Mouse (Mus musculus): Measurements from ENCODE around the gene Zfp160. TPM values are rescaled to one million over a fixed set of nuclear protein-coding genes. Genes with fewer than 3 reads are reported as not detected.
"Not testable (repeated sequence)": the region's sequence is repeated elsewhere in the genome, so short reads cannot be mapped to it uniquely, and the experiment has no call there.

The Zfp160 gene
- polyA plus RNA-seq, 1 experiment from 2014 or later, result 11.8 TPM

- WGBS (ENCODE audit: insufficient replicate concordance), result 86% methylated on average over 9 of the region's 9 CpGs
- H3K9me3 ChIP-seq (replicated peaks; ENCODE audit: control insufficient read depth, low read length); H3K4me1 ChIP-seq (ENCODE audit: control insufficient read depth, insufficient read depth, low read length); H3K27ac ChIP-seq (ENCODE audit: low read depth, low read length); H3K27me3 ChIP-seq (ENCODE audit: control insufficient read depth, insufficient read depth, low read length); H3K4me2 ChIP-seq; H3K36me3 ChIP-seq (ENCODE audit: control insufficient read depth, insufficient read depth, low read length); ATAC-seq (replicated peaks; ENCODE audit: insufficient number of reproducible peaks, low FRiP score, low TSS enrichment); H3K4me3 ChIP-seq (ENCODE audit: low read depth, low read length); H3K9ac ChIP-seq (ENCODE audit: low read depth, low read length): not testable (repeated sequence)
Observed at GRCm38 (mm10) chr17:21048020-21048419, 39.3 kb downstream of the Zfp160 start.

GRCm38 (mm10) chr17:21050901-21051300, 42.2 kb downstream of the Zfp160 start:
- H3K4me1 ChIP-seq (ENCODE audit: control insufficient read depth, insufficient read depth, low read length), result no peaks in the 10 kb centered on the region
- H3K36me3 ChIP-seq (ENCODE audit: control insufficient read depth, insufficient read depth, low read length), result no peaks in the 10 kb centered on the region
- WGBS (ENCODE audit: insufficient replicate concordance), result 71% methylated on average over 1 of the region's 1 CpGs
- H3K27me3 ChIP-seq (ENCODE audit: control insufficient read depth, insufficient read depth, low read length), result no peaks in the 10 kb centered on the region
- no peak for ATAC-seq (replicated peaks; ENCODE audit: insufficient number of reproducible peaks, low FRiP score, low TSS enrichment)
- H3K4me3 ChIP-seq (ENCODE audit: low read depth, low read length), result no peak overlapping the region
- no peak overlapping the region for H3K27ac ChIP-seq (ENCODE audit: low read depth, low read length)
- no peak overlapping the region for H3K9ac ChIP-seq (ENCODE audit: low read depth, low read length)
- H3K9me3 ChIP-seq (replicated peaks; ENCODE audit: control insufficient read depth, low read length), result no peaks in the 10 kb centered on the region
- H3K4me2 ChIP-seq, result no peak overlapping the region

- not testable (repeated sequence) for H3K9ac ChIP-seq (ENCODE audit: low read depth, low read length); H3K4me2 ChIP-seq; H3K27me3 ChIP-seq (ENCODE audit: control insufficient read depth, insufficient read depth, low read length); H3K4me1 ChIP-seq (ENCODE audit: control insufficient read depth, insufficient read depth, low read length); H3K27ac ChIP-seq (ENCODE audit: low read depth, low read length); H3K9me3 ChIP-seq (replicated peaks; ENCODE audit: control insufficient read depth, low read length); H3K36me3 ChIP-seq (ENCODE audit: control insufficient read depth, insufficient read depth, low read length); H3K4me3 ChIP-seq (ENCODE audit: low read depth, low read length)
- 0 out of 2 replicates have a peak, but pooled peaks have one; percentile 18 for ATAC-seq (replicated peaks; ENCODE audit: insufficient number of reproducible peaks, low FRiP score, low TSS enrichment)
- no CpG with 5 or more reads among the region's 3 CpGs for WGBS (ENCODE audit: insufficient replicate concordance)
Observed at GRCm38 (mm10) chr17:21051341-21051740, 42.6 kb downstream of the Zfp160 start.

- H3K4me3 ChIP-seq (ENCODE audit: low read depth, low read length); H3K4me2 ChIP-seq; H3K9me3 ChIP-seq (replicated peaks; ENCODE audit: control insufficient read depth, low read length); H3K27ac ChIP-seq (ENCODE audit: low read depth, low read length); H3K9ac ChIP-seq (ENCODE audit: low read depth, low read length); H3K27me3 ChIP-seq (ENCODE audit: control insufficient read depth, insufficient read depth, low read length); ATAC-seq (replicated peaks; ENCODE audit: insufficient number of reproducible peaks, low FRiP score, low TSS enrichment); H3K4me1 ChIP-seq (ENCODE audit: control insufficient read depth, insufficient read depth, low read length); H3K36me3 ChIP-seq (ENCODE audit: control insufficient read depth, insufficient read depth, low read length): not testable (repeated sequence)
- WGBS (ENCODE audit: insufficient replicate concordance), result 82% methylated on average over 3 of the region's 3 CpGs
Observed at GRCm38 (mm10) chr17:21051919-21052318, 43.2 kb downstream of the Zfp160 start.

- Histone ChIP-seq H3K36me3 (ENCODE audit: control insufficient read depth, insufficient read depth, low read length) (no peaks in the 10 kb centered on the region), H3K27ac (ENCODE audit: low read depth, low read length) (no peak overlapping the region)
- 90% methylated on average over 2 of the region's 2 CpGs for WGBS (ENCODE audit: insufficient replicate concordance)
Observed at GRCm38 (mm10) chr17:21053267-21053666, 44.6 kb downstream of the Zfp160 start.

GRCm38 (mm10) chr17:21055111-21055510, 46.4 kb downstream of the Zfp160 start:
- H3K9ac ChIP-seq (ENCODE audit: low read depth, low read length); H3K36me3 ChIP-seq (ENCODE audit: control insufficient read depth, insufficient read depth, low read length); H3K4me1 ChIP-seq (ENCODE audit: control insufficient read depth, insufficient read depth, low read length); H3K27ac ChIP-seq (ENCODE audit: low read depth, low read length); H3K4me2 ChIP-seq; ATAC-seq (replicated peaks; ENCODE audit: insufficient number of reproducible peaks, low FRiP score, low TSS enrichment); H3K27me3 ChIP-seq (ENCODE audit: control insufficient read depth, insufficient read depth, low read length); H3K4me3 ChIP-seq (ENCODE audit: low read depth, low read length); H3K9me3 ChIP-seq (replicated peaks; ENCODE audit: control insufficient read depth, low read length): not testable (repeated sequence)
- WGBS (ENCODE audit: insufficient replicate concordance), result 79% methylated on average over 1 of the region's 1 CpGs

More at GRCm38 (mm10) chr17:21053267-21053666, 44.6 kb downstream of the Zfp160 start:
- H3K9ac ChIP-seq (ENCODE audit: low read depth, low read length), result no peak overlapping the region
- H3K9me3 ChIP-seq (replicated peaks; ENCODE audit: control insufficient read depth, low read length), result no peaks in the 10 kb centered on the region
- no peaks in the 10 kb centered on the region for H3K4me1 ChIP-seq (ENCODE audit: control insufficient read depth, insufficient read depth, low read length)
- no peak overlapping the region for H3K4me2 ChIP-seq
- no peak for ATAC-seq (replicated peaks; ENCODE audit: insufficient number of reproducible peaks, low FRiP score, low TSS enrichment)
- H3K27me3 ChIP-seq (ENCODE audit: control insufficient read depth, insufficient read depth, low read length), result no peaks in the 10 kb centered on the region
- H3K4me3 ChIP-seq (ENCODE audit: low read depth, low read length), result no peak overlapping the region

GRCm38 (mm10) chr17:21065501-21065900, 56.8 kb downstream of the Zfp160 start:
- Histone ChIP-seq H3K4me3 (ENCODE audit: low read depth, low read length) (no peak overlapping the region), H3K4me2 (no peak overlapping the region), H3K4me1 (ENCODE audit: control insufficient read depth, insufficient read depth, low read length) (no peaks in the 10 kb centered on the region), H3K9me3 (replicated peaks; ENCODE audit: control insufficient read depth, low read length) (no peaks in the 10 kb centered on the region), H3K27ac (ENCODE audit: low read depth, low read length) (no peak overlapping the region), H3K9ac (ENCODE audit: low read depth, low read length) (no peak overlapping the region), H3K27me3 (ENCODE audit: control insufficient read depth, insufficient read depth, low read length) (no peaks in the 10 kb centered on the region), H3K36me3 (ENCODE audit: control insufficient read depth, insufficient read depth, low read length) (no peaks in the 10 kb centered on the region)
- ATAC-seq (replicated peaks; ENCODE audit: insufficient number of reproducible peaks, low FRiP score, low TSS enrichment), result no peak
- WGBS (ENCODE audit: insufficient replicate concordance), result 30% methylated on average over 1 of the region's 1 CpGs

GRCm38 (mm10) chr17:21067036-21067435, 58.3 kb downstream of the Zfp160 start:
- Histone ChIP-seq H3K36me3 (ENCODE audit: control insufficient read depth, insufficient read depth, low read length) (no peaks in the 10 kb centered on the region), H3K27ac (ENCODE audit: low read depth, low read length) (no peak overlapping the region), H3K4me2 (no peak overlapping the region), H3K9me3 (replicated peaks; ENCODE audit: control insufficient read depth, low read length) (no peaks in the 10 kb centered on the region), H3K4me1 (ENCODE audit: control insufficient read depth, insufficient read depth, low read length) (no peaks in the 10 kb centered on the region), H3K9ac (ENCODE audit: low read depth, low read length) (no peak overlapping the region), H3K27me3 (ENCODE audit: control insufficient read depth, insufficient read depth, low read length) (no peaks in the 10 kb centered on the region), H3K4me3 (ENCODE audit: low read depth, low read length) (no peak overlapping the region)
- ATAC-seq (replicated peaks; ENCODE audit: insufficient number of reproducible peaks, low FRiP score, low TSS enrichment), result no peak

- H3K9ac ChIP-seq (ENCODE audit: low read depth, low read length); H3K4me3 ChIP-seq (ENCODE audit: low read depth, low read length); H3K4me1 ChIP-seq (ENCODE audit: control insufficient read depth, insufficient read depth, low read length); H3K9me3 ChIP-seq (replicated peaks; ENCODE audit: control insufficient read depth, low read length); H3K27ac ChIP-seq (ENCODE audit: low read depth, low read length); H3K27me3 ChIP-seq (ENCODE audit: control insufficient read depth, insufficient read depth, low read length); H3K4me2 ChIP-seq; H3K36me3 ChIP-seq (ENCODE audit: control insufficient read depth, insufficient read depth, low read length): not testable (repeated sequence)
- WGBS (ENCODE audit: insufficient replicate concordance), result no CpG with 5 or more reads among the region's 3 CpGs
- ATAC-seq (replicated peaks; ENCODE audit: insufficient number of reproducible peaks, low FRiP score, low TSS enrichment), result peak; percentile 22; the same call in 1 of the 2 replicates
Observed at GRCm38 (mm10) chr17:21069443-21069842, 60.7 kb downstream of the Zfp160 start.
